Mouse (Mus musculus): ENCODE measurements around the gene Dph2. TPM values are rescaled to one million over a fixed set of nuclear protein-coding genes. Genes with fewer than 3 reads are reported as not detected.

Dph2 gene
- total and polyA plus RNA-seq, 3 experiments, result 25.2 to 27.2 TPM; not detected in 1

GRCm38 (mm10) chr4:117850871-117851270 is 41.0 kb downstream of the Dph2 start:
- TF ChIP-seq NELFE (IDR thresholded peaks at IDR 0.05; ENCODE audit: low read depth, low read length) (no peak), ZNF384 (IDR thresholded peaks at IDR 0.05; ENCODE audit: low read depth, low read length) (no peak), USF2 (IDR thresholded peaks at IDR 0.05; ENCODE audit: borderline replicate concordance in 1 of 2, insufficient read depth in 1 of 2, low read depth in 1 of 2, low read length in 2 of 2) (no peak), UBTF (IDR thresholded peaks at IDR 0.05; ENCODE audit: borderline replicate concordance, insufficient read depth, low read depth, low read length) (no peak), MYB (IDR thresholded peaks at IDR 0.05; ENCODE audit: low read depth, low read length) (no peak), MAX (IDR thresholded peaks at IDR 0.05; ENCODE audit: low read length) (no peak), ELF1 (IDR thresholded peaks at IDR 0.05; ENCODE audit: low read depth, low read length) (no peak), RAD21 (IDR thresholded peaks at IDR 0.05; ENCODE audit: low read depth, low read length) (no peak), NRF1 (IDR thresholded peaks at IDR 0.05; ENCODE audit: insufficient read depth, low read depth, low read length, poor library complexity, severe bottlenecking) (no peak)

GRCm38 (mm10) chr4:117850176-117850575 is 41.7 kb downstream of the Dph2 start:
- no peaks in the 10 kb centered on the region for H3K4me1 ChIP-seq (ENCODE audit: control insufficient read depth in 1 of 2, insufficient read depth in 2 of 2, low read length in 2 of 2)
- no peak overlapping the region for H3K9ac ChIP-seq (ENCODE audit: control insufficient read depth, low read depth, low read length, poor library complexity, severe bottlenecking)
- no peaks in the 10 kb centered on the region for H3K27me3 ChIP-seq (ENCODE audit: control insufficient read depth in 1 of 2, insufficient read depth in 2 of 2, low read length in 2 of 2)
- no peak for DNase-seq (ENCODE audit: low read depth, low spot score)
- H3K27ac ChIP-seq (ENCODE audit: control insufficient read depth, low read depth, low read length), result no peak overlapping the region
- no peak overlapping the region for H3K4me3 ChIP-seq (ENCODE audit: control insufficient read depth in 1 of 2, insufficient read depth in 1 of 2, low read depth in 2 of 2, low read length in 2 of 2)
- TF ChIP-seq SMC3 (IDR thresholded peaks at IDR 0.05; ENCODE audit: low read depth, low read length), result no peak
- TF ChIP-seq NELFE (IDR thresholded peaks at IDR 0.05; ENCODE audit: low read depth, low read length), result no peak
- no peak for TF ChIP-seq CHD2 (IDR thresholded peaks at IDR 0.05; ENCODE audit: low read length)
- TF ChIP-seq ETS1 (IDR thresholded peaks at IDR 0.05; ENCODE audit: low read depth, low read length), result no peak
- no peak for TF ChIP-seq GATA1 (IDR thresholded peaks at IDR 0.05; ENCODE audit: low read depth, low read length)
- TF ChIP-seq BHLHE40 (IDR thresholded peaks at IDR 0.05; ENCODE audit: borderline replicate concordance, low read depth, low read length), result no peak
- no peak for TF ChIP-seq POLR2A (IDR thresholded peaks at IDR 0.05; ENCODE audit: control insufficient read depth in 1 of 2, insufficient read depth in 1 of 2, low read depth in 1 of 2, low read length in 2 of 2, poor library complexity in 1 of 2)
- TF ChIP-seq UBTF (IDR thresholded peaks at IDR 0.05; ENCODE audit: borderline replicate concordance, insufficient read depth, low read depth, low read length), result no peak
- TF ChIP-seq RCOR1 (IDR thresholded peaks at IDR 0.05; ENCODE audit: low read depth, low read length), result no peak
- no peak for TF ChIP-seq USF1 (IDR thresholded peaks at IDR 0.05; ENCODE audit: low read depth, low read length)
- no peak for TF ChIP-seq HCFC1 (IDR thresholded peaks at IDR 0.05; ENCODE audit: low read depth, low read length)
- no peak for TF ChIP-seq POLR2AphosphoS2 (IDR thresholded peaks at IDR 0.05; ENCODE audit: low read length)
- no peak for TF ChIP-seq ZNF384 (IDR thresholded peaks at IDR 0.05; ENCODE audit: low read depth, low read length)
- H3K36me3 ChIP-seq (ENCODE audit: control insufficient read depth in 1 of 2, insufficient read depth in 2 of 2, low read length in 2 of 2), result no peaks in the 10 kb centered on the region; a peak in 1 of 4 replicates
- H3K9me3 ChIP-seq (replicated peaks; ENCODE audit: insufficient read depth, low read length), result no peaks in the 10 kb centered on the region
- no peaks in the 10 kb centered on the region for H3K79me2 ChIP-seq (ENCODE audit: control insufficient read depth, insufficient read depth, low read length, poor library complexity)

More at GRCm38 (mm10) chr4:117850871-117851270, 41.0 kb downstream of the Dph2 start:
- Histone ChIP-seq H3K27me3 (ENCODE audit: control insufficient read depth in 1 of 2, insufficient read depth in 2 of 2, low read length in 2 of 2) (no peaks in the 10 kb centered on the region), H3K27ac (ENCODE audit: control insufficient read depth, low read depth, low read length) (no peak overlapping the region), H3K9ac (ENCODE audit: control insufficient read depth, low read depth, low read length, poor library complexity, severe bottlenecking) (no peak overlapping the region), H3K36me3 (ENCODE audit: control insufficient read depth in 1 of 2, insufficient read depth in 2 of 2, low read length in 2 of 2) (no peaks in the 10 kb centered on the region; a peak in 1 of 4 replicates), H3K4me3 (ENCODE audit: control insufficient read depth in 1 of 2, insufficient read depth in 1 of 2, low read depth in 2 of 2, low read length in 2 of 2) (no peak overlapping the region), H3K9me3 (replicated peaks; ENCODE audit: insufficient read depth, low read length) (no peaks in the 10 kb centered on the region), H3K4me1 (ENCODE audit: control insufficient read depth in 1 of 2, insufficient read depth in 2 of 2, low read length in 2 of 2) (no peaks in the 10 kb centered on the region), H3K79me2 (ENCODE audit: control insufficient read depth, insufficient read depth, low read length, poor library complexity) (no peaks in the 10 kb centered on the region)
- no peak for DNase-seq (ENCODE audit: low read depth, low spot score)
